Mouse (Mus musculus): ENCODE data around the gene Mmp8. TPM values are rescaled to one million over a fixed set of nuclear protein-coding genes. Genes with fewer than 3 reads are reported as not detected.

The Mmp8 gene
- polyA plus RNA-seq (2015; fragmentation: Nextera tagmentation; extraction: Ambion mirVana) = 0.11 and 0.52 TPM in 2 replicates

DNA sequence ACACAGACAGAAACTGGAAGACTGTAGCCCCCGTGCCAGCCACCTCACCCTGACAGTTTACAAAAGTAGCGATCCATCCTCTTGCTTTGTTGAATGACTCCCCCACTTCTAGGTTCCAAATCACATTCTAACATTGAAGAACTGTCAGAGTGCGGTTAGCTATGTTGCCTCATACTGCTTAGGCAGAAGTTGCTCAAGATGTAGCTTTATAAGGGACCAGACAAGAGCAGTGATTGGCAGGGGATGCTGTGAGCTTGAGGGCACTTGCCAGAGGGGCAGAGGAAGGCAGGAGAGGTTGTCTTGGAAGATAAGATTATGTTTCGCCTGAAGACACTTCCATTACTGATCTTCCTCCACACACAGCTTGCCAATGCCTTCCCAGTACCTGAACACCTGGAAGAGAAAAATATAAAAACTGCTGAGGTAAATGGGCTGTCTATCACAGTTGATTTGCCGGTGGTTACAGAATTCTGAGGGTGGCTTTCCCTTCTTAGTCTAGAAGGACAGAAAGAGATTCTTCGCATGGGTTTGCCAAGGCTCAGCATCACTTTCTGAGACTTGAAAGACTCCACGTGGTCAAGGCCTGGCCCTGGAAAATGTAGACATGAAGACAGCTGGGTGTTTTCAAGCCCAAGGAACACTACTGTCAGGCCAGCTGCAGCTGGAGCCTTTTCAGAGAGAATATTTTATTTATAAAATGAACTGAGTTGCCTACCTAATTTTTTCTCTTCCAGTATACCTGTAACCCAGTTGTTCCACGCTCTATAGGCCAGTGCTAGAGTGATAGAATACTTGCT lies at the start of gene Mmp8:
TSS of gene Mmp8 (plus strand) at position 236 of the 797 bp plus-strand sequence.

DNA sequence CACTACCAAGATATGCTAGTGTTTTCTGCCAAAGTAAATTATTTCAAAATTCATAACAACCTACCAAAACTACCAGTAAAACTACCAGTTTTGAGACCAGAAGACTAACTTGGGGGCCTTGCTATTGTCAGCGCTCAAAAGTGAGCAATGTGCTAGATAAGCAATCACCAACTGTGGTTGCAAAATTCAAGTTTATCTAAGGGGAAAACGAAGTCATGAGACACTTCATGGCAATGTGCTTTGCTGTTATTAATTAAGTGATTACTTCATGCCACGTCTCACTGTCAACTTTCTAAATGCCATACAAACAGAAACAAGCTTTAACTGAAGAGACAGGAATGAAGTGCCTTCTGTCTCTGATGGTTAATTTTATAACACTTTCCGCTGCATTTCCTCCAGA lies 12.9 kb downstream of the Mmp8 start, which contains the start of gene Mmp27:
TSS of gene Mmp27 (plus strand) at position 235 of the 400 bp plus-strand sequence.

Other genes starting within 250 kb of the Mmp8 start
- 0.24 and 0.31 TPM in 2 replicates for gene Mmp12, start 214.1 kb upstream of the Mmp8 start, polyA plus RNA-seq (2015; fragmentation: Nextera tagmentation; extraction: Ambion mirVana)
- not detected in 2 replicates for gene Mmp1b, start 170.4 kb upstream of the Mmp8 start, polyA plus RNA-seq (2015; fragmentation: Nextera tagmentation; extraction: Ambion mirVana)
- not detected in 2 replicates for gene Mmp3, start 112.6 kb upstream of the Mmp8 start, polyA plus RNA-seq (2015; fragmentation: Nextera tagmentation; extraction: Ambion mirVana)
- gene Mmp10, start 56.1 kb upstream of the Mmp8 start, polyA plus RNA-seq (2015; fragmentation: Nextera tagmentation; extraction: Ambion mirVana) = not detected in 2 replicates
- gene Mmp27, start 12.9 kb downstream of the Mmp8 start, polyA plus RNA-seq (2015; fragmentation: Nextera tagmentation; extraction: Ambion mirVana) = not detected in 2 replicates
- not detected in 2 replicates for gene Mmp20, start 69.8 kb downstream of the Mmp8 start, polyA plus RNA-seq (2015; fragmentation: Nextera tagmentation; extraction: Ambion mirVana)
- gene Mmp7, start 133.6 kb downstream of the Mmp8 start, polyA plus RNA-seq (2015; fragmentation: Nextera tagmentation; extraction: Ambion mirVana) = not detected in 2 replicates
- gene Tmem123, start 205.6 kb downstream of the Mmp8 start, polyA plus RNA-seq (2015; fragmentation: Nextera tagmentation; extraction: Ambion mirVana) = 11.4 and 12.2 TPM in 2 replicates